Mouse (Mus musculus) bone marrow macrophage, adult 2 months (primary cell): ENCODE measurements around the gene Cdr2. TPM values are rescaled to one million over a fixed set of nuclear protein-coding genes. Genes with fewer than 3 reads are reported as not detected.
"Not testable (repeated sequence)": the region's sequence is repeated elsewhere in the genome, so short reads cannot be mapped to it uniquely, and the experiment has no call there.

Source experiments
- H3K27ac ChIP-seq: 2 replicates; pipeline ENCODE4 v1.5.1; 2012; ENCODE audit warnings: low read depth, low read length; ENCODE audit not compliant: insufficient read depth
- H3K4me1 ChIP-seq: 2 replicates; pipeline ENCODE4 v1.6.1; 2012; ENCODE audit warnings: low read length; ENCODE audit not compliant: control insufficient read depth, insufficient read depth
- H3K4me3 ChIP-seq: 2 replicates; pipeline ENCODE4 v1.5.1; 2012; ENCODE audit warnings: mild to moderate bottlenecking, low read length, moderate library complexity; ENCODE audit not compliant: insufficient read depth
- CTCF ChIP-seq: IDR thresholded peaks from 2 replicates; pipeline ENCODE4 v1.5.1; 2012; ENCODE audit warnings: low read depth, mild to moderate bottlenecking, low read length, moderate library complexity
- POLR2A ChIP-seq: IDR thresholded peaks from 2 replicates; pipeline ENCODE4 v1.6.1; 2012; ENCODE audit warnings: mild to moderate bottlenecking, low read depth, low read length, borderline replicate concordance
- polyA plus RNA-seq: library from polyadenylated mRNA; stranded (reverse); fragments of >200 nt; gene quantifications from 2 replicates; pipeline ENCODE4 v1.2.4, GENCODE M21; 2012; ENCODE audit not compliant: missing spikeins, insufficient read depth, insufficient read length

Cdr2 gene
- polyA plus RNA-seq, 1 experiment: 6.1 TPM

DNA sequence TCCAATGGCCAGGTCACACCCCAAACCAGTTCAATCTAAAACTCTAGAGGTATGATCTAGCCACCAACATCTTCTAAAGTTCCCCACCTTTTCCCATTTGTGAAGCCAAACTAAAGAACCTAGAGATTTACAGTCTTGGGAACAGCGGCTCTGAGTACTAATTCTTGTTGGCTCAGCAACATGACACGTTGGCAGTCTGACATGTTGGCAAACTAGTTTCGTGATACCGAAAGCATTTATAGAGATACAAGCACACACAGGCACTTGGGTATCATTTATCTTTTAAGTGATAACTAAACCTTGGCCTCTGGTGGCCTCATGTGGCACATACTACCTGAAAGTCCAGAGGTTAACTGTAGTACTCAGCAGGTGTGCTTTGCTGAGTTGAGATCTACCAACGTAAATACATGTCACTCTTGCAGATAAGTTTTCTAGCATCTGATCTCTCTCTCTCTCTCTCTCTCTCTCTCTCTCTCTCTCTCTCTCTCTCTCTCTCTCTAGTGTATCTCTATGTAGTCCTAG lies 20.4 kb upstream of the Cdr2 start:
- Histone ChIP-seq H3K4me1 (no peaks in the 10 kb centered on the region), H3K4me3 (no peak overlapping the region), H3K27ac (no peak overlapping the region)
- no peak for TF ChIP-seq POLR2A
- TF ChIP-seq CTCF: no peak

DNA sequence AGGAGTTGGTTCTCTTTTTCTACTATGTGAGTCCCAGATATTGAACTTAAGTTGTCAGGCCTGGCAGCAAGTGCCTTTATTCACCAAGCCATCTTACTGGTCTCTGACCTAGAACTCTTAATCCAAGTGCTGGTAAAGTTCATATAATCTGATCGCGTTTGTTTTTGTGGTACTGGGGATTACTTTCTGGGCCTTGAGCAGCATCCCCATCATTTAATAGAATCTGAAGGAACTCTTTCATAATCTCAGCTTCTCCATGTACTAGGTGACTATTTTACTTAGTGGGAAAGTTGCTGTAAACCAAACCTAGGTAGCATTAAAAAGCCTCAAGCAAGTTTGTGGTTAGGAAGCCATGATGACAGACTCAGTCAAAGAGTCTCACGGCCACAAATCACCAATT lies 19.8 kb upstream of the Cdr2 start:
- Histone ChIP-seq H3K4me3 (no peak overlapping the region), H3K4me1 (no peaks in the 10 kb centered on the region), H3K27ac (no peak overlapping the region)
- TF ChIP-seq CTCF (no peak), POLR2A (no peak)

DNA sequence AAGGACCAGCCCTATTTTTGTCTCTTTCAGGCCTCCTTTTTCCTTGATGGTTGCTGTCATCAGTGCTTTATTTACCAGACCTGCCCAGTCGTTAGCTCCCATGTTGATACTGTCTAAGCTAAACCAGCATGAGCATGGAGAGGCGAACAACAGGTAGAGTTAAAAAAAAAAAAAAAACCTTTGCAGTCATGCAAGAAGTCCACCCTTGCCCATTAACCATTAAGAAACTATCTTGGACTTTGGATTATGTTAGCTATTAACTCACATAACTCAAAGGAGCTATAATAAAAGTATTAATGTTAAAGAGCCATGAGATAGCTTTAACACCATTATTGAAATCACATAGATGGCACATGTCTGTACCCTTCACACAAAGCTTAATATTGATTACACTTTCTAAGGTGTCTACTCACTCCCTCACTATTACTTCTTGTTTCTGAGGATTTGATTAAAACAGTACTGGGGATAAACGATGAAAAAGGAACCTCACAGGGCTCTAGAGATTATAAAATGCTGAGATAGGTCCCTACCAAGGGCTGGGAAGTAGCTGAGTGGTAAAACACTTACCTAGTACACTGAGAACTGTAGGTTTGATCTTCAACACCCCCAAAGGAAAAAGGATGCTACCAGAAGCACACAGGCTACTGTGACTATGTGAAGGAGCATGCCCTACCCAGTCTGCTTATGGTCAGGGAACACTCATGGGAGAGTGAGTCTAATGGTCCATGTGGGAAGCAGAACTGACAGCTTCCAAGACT lies 18.1 kb upstream of the Cdr2 start:
- Histone ChIP-seq H3K27ac (no peak overlapping the region), H3K4me3 (no peak overlapping the region), H3K4me1 (no peaks in the 10 kb centered on the region)
- TF ChIP-seq CTCF (no peak), POLR2A (no peak)

DNA sequence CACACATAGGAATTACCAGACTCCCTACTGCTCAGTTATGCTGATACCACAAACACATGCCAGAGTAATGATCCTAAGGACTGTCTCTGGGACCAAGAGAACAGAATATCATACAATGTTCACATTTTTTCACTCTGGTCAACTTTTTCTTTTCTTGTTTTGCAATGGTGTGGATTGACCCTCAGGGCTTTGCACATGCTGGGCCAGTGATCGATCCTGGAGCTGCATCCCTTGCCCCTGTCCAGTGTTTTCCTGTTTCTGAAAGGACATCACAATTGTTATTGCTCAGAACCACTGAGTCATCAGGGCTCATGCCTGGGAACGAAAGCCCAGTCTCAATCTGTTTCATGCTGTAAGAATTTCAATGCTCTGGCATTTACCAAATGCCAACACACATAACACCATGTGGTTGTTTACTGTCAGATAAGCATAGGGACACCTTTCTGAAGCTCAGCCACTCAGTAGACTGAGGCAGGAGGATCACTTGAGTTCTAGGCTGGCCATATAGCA lies 17.0 kb upstream of the Cdr2 start:
- no peak for TF ChIP-seq POLR2A
- no peak for TF ChIP-seq CTCF
- H3K27ac ChIP-seq: no peak overlapping the region
- no peak overlapping the region for H3K4me3 ChIP-seq
- peaks cover 3% of the 10 kb centered on the region for H3K4me1 ChIP-seq

DNA sequence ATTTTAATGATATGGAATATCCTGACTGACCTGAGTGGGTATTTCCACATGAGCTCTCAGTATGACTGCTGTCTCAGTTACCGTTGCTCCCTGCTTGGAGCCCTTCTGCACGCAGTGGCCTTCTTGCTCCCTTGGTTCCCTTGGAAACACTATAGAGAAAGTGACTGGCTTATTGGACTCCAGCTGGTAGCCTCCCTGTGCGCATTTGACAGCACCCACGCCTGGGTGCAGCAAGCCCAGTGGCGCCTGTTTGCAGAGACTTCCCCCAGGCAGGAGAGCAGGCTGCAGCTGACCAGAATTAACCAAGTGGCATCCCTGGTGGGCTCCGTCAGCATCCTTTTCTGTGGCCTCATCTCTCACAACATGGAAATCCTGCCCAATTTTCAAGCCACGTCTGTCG lies 9.1 kb upstream of the Cdr2 start:
- H3K4me1 ChIP-seq: peaks cover 6% of the 10 kb centered on the region
- H3K27ac ChIP-seq: no peak overlapping the region
- H3K4me3 ChIP-seq: no peak overlapping the region
- TF ChIP-seq CTCF (no peak), POLR2A (no peak)

DNA sequence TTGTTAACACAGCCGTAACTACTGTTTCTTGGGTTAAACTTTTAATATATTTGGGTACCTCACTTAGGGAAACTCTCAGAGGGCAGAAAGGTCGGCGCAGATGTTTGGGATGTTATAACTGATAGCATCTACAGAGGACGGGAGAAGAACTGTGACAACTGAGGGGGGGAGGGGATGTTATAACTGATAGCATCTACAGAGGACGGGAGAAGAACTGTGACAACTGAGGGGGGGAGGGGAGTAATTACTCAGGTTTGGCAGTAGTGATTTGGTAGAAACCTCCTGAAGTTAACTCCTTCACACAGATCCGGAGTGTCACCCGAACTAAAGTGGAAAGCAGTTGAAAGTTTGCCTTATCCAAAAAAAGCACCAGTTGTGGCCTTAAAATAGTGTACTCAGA lies 856 bp upstream of the Cdr2 start:
- TF ChIP-seq POLR2A (no peak), CTCF (no peak)
- Histone ChIP-seq H3K4me3 (peak overlapping the region; percentile 75), H3K4me1 (peaks cover 20% of the 10 kb centered on the region), H3K27ac (peak overlapping the region; percentile 64; the same call in 1 of the 2 replicates)

DNA sequence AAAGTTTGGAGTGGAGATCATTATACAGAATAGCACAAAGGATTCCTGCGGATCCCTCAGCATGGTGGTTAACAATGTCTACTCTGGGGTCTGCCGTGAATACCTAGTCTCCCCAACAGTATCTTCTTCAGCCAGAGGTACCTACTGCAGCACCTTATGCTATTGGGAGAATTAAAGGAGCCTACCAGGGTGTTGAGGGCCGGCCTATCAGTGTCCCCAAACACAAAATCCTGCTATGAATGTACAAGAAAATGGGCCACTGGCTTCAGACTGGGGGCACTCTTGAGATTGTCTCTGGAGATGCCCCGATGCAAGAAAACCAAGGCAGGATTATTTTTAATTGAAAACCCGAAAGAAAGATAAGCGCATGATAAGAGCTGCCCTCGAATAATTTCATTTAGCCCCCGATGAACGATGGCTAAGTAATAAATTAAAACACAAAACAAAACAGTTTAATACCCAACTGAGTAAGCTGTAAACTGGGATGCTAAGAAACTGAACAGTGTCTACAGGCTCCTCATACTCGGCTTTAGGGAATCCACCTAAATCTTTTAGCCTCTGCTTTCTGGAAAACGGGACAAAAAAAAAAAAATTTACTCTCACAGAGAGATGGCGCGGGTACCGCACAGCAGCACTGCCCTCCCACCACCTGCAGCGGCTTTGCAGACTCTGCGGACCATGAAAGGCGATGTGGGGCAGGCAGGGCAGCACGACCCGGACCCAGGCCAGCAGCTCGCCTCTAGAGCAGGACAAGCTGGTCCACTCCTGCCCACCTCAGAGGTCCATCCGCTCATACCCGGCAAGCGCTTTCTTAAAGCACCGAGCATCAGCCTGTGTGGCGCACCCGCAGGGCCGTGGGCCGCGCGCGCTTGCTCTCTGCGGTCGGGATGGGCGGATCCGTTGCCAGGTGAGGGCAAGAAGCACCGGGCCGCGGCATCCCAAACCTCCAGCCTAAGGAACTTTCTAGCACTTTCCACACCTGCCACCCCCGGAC lies 884 bp downstream of the Cdr2 start:
- Histone ChIP-seq H3K4me1 (peaks cover 28% of the 10 kb centered on the region), H3K27ac (no peak overlapping the region), H3K4me3 (peak overlapping the region; percentile 92)
- TF ChIP-seq CTCF: no peak
- TF ChIP-seq POLR2A: no peak

DNA sequence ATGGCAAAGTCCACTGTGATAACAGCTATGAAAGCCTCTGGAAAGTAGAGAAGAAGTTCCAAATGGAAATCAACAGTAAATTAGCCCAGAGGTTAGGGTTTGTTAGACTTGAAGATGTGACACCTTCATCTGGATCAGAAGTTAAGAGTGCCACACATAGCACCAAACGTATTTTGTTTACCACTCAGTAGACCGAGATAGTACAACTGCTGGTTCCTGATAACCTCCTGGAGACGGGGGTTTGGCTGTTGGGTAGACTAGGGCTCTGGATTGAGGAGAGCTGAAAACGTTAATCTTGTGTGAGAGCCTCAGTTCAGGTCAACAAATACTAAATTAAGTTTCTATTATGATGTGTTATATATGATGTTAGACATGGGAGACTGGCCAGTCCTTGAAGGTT lies 2.1 kb downstream of the Cdr2 start:
- TF ChIP-seq CTCF: no peak
- Histone ChIP-seq H3K4me3 (no peak overlapping the region), H3K4me1 (peaks cover 36% of the 10 kb centered on the region), H3K27ac (no peak overlapping the region)

DNA sequence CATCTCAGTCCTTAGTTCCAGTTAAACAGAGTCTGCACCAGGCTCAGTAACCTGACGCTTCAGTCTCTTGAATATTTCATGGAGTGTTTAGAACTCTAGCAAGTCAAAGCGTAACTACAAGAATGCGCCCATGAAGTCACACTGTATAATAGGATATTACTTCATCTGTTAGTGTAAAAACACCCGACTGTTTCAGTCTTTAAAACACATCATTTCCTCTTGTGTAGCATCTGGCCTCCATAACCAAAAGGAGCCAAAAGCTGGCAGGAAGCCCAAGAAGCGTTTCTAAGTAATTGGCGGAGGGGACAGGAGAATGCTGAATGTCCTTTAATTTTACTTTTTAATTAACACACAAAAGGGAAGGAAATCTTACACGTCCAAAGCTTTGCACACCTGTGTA lies 5.0 kb downstream of the Cdr2 start:
- Histone ChIP-seq H3K4me1 (peaks cover 33% of the 10 kb centered on the region), H3K27ac (peak overlapping the region; percentile 63), H3K4me3 (peak overlapping the region; percentile 23)
- TF ChIP-seq POLR2A: no peak
- no peak for TF ChIP-seq CTCF

DNA sequence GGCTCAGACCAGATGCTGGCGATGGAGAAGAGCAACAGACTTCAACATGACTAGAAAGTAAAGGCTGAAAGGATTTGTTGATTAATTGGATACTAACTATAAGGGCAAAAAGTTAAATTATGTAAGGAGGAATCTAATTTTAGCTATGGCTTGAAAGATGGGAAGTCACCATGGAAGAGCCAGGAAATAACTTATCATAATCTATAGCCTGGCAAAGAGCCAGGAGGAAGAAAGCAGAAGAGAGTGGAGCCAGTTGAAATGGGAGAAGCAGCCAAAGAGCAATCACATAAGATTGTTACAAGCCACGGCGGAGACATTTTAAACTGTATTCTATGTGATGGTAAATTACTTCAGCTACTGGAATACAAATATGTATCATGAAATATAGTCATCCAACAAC lies 8.1 kb downstream of the Cdr2 start:
- Histone ChIP-seq H3K27ac (no peak overlapping the region), H3K4me3 (no peak overlapping the region), H3K4me1 (peaks cover 38% of the 10 kb centered on the region)
- TF ChIP-seq CTCF (no peak), POLR2A (no peak)

DNA sequence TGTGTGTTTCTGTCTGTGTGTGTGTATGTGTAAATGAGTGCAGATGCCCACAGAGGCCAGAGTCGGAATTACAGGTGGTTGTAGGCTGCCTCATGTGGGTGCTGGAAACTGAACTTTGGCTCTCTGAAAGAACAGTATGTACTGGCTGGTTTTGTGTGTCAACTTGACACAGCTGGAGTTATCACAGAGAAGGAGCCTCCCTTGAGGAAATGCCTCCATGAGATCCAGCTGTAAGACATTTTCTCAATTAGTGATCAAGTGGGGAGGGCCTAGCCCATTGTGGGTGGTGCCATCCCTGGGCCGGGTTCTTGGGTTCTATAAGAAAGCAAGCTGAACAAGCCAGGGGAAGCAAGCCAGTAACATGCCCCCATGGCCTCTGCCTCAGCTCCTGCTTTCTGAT lies 9.6 kb downstream of the Cdr2 start:
- not testable (repeated sequence) for H3K4me3 ChIP-seq, H3K27ac ChIP-seq
- peaks cover 32% of the 10 kb centered on the region for H3K4me1 ChIP-seq
